Mouse (Mus musculus) testis, adult 2 months (tissue): ENCODE measurements at regions not wholly inside any gene's neighbourhood (a gene's known extent, or its start where the extent isn't known, plus 50 kb on each side); places are given as distances from the start of the nearest gene placed in this dataset.
A peak's percentile ranks its signal among the peaks of the same experiment; 100 is the strongest.

ENCODE experiments used
- H3K27ac ChIP-seq: fragments of 200-500 bp; 2 replicates; pipeline ENCODE4 v1.5.1; 2012; ENCODE audit warnings: low read depth, low read length; ENCODE audit not compliant: control insufficient read depth, insufficient read depth
- H3K27me3 ChIP-seq: fragments of 200-500 bp; 2 replicates; pipeline ENCODE4 v1.6.1; 2012; ENCODE audit warnings: mild to moderate bottlenecking, low read length, moderate library complexity; ENCODE audit not compliant: control insufficient read depth, insufficient read depth
- H3K36me3 ChIP-seq: fragments of 200-500 bp; 2 replicates; pipeline ENCODE4 v1.6.1; 2012; ENCODE audit warnings: mild to moderate bottlenecking, low read length; ENCODE audit not compliant: control insufficient read depth, insufficient read depth
- H3K4me1 ChIP-seq: fragments of 200-500 bp; 2 replicates; pipeline ENCODE4 v1.6.1; 2012; ENCODE audit warnings: low read length; ENCODE audit not compliant: control insufficient read depth, insufficient read depth
- H3K4me3 ChIP-seq: fragments of 200-500 bp; 2 replicates; pipeline ENCODE4 v1.5.1; 2012; ENCODE audit warnings: low read depth, mild to moderate bottlenecking, low read length, moderate library complexity, mixed read lengths; ENCODE audit not compliant: control insufficient read depth
- CTCF ChIP-seq: fragments of 200-500 bp; IDR thresholded peaks from 2 replicates; pipeline ENCODE4 v1.5.1; 2012; ENCODE audit warnings: low read depth, mild to moderate bottlenecking, inconsistent platforms, low read length, moderate library complexity; ENCODE audit not compliant: control insufficient read depth, insufficient read depth, insufficient replicate concordance
- POLR2A ChIP-seq: fragments of 200-500 bp; IDR thresholded peaks from 2 replicates; pipeline ENCODE4 v1.6.1; 2012; ENCODE audit warnings: low read depth, mild to moderate bottlenecking, inconsistent platforms, low read length, moderate library complexity; ENCODE audit not compliant: control insufficient read depth

GRCm38 (mm10) chr1:35548845-35549244 is 519.4 kb upstream of the Hs6st1 start:
- no peak for TF ChIP-seq CTCF
- no peak for TF ChIP-seq POLR2A

GRCm38 (mm10) chr1:35551503-35551902 is 516.7 kb upstream of the Hs6st1 start:
- Histone ChIP-seq H3K27ac (no peak overlapping the region), H3K27me3 (no peaks in the 10 kb centered on the region), H3K4me1 (no peaks in the 10 kb centered on the region), H3K36me3 (no peaks in the 10 kb centered on the region), H3K4me3 (no peak overlapping the region)
- TF ChIP-seq CTCF (no peak), POLR2A (no peak)

More at GRCm38 (mm10) chr1:35548845-35549244, 519.4 kb upstream of the Hs6st1 start:
- H3K4me3 ChIP-seq = no peak overlapping the region
- no peaks in the 10 kb centered on the region for H3K4me1 ChIP-seq
- no peak overlapping the region for H3K27ac ChIP-seq
- no peaks in the 10 kb centered on the region for H3K36me3 ChIP-seq
- no peaks in the 10 kb centered on the region for H3K27me3 ChIP-seq

- Histone ChIP-seq H3K4me1 (no peaks in the 10 kb centered on the region), H3K4me3 (no peak overlapping the region), H3K27me3 (no peaks in the 10 kb centered on the region), H3K27ac (no peak overlapping the region), H3K36me3 (no peaks in the 10 kb centered on the region)
- TF ChIP-seq CTCF (no peak), POLR2A (no peak)
These were observed 505.4 kb upstream of the Hs6st1 start for GRCm38 (mm10) chr1:35562786-35563185.

GRCm38 (mm10) chr1:35575203-35575602 is 493.0 kb upstream of the Hs6st1 start:
- Histone ChIP-seq H3K4me1 (no peaks in the 10 kb centered on the region), H3K27me3 (no peaks in the 10 kb centered on the region), H3K27ac (no peak overlapping the region), H3K36me3 (no peaks in the 10 kb centered on the region), H3K4me3 (peak overlapping the region; percentile 30; the same call in 1 of the 2 replicates)
- TF ChIP-seq CTCF = no peak
- TF ChIP-seq POLR2A = no peak

- Histone ChIP-seq H3K27ac (no peak overlapping the region), H3K4me3 (no peak overlapping the region), H3K27me3 (no peaks in the 10 kb centered on the region), H3K4me1 (no peaks in the 10 kb centered on the region), H3K36me3 (no peaks in the 10 kb centered on the region)
- TF ChIP-seq POLR2A (no peak), CTCF (no peak)
These were observed 488.8 kb upstream of the Hs6st1 start for GRCm38 (mm10) chr1:35579392-35579791.

DNA sequence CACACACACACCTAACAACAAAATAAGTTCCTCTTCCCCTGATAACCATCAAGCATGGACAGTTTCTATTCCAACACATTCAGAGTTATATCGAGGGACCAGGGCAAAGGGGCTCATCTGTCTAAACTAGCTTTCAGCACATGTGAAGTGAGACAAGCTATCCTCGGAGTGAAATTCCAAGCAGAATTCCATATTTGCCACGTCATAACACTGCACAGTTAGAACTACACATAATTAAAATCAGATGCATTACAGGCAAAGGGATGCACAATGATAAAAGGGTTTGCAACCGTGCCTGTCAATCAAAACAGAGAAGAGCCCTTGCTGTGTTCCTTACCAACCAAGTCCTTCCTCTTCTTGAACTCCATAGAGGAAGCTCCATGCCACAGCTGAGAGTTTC is 488.2 kb upstream of the Hs6st1 start:
- no peaks in the 10 kb centered on the region for H3K36me3 ChIP-seq
- no peak overlapping the region for H3K27ac ChIP-seq
- H3K4me1 ChIP-seq = no peaks in the 10 kb centered on the region
- no peak overlapping the region for H3K4me3 ChIP-seq
- TF ChIP-seq CTCF = no peak
- no peak for TF ChIP-seq POLR2A
- H3K27me3 ChIP-seq = no peaks in the 10 kb centered on the region

DNA sequence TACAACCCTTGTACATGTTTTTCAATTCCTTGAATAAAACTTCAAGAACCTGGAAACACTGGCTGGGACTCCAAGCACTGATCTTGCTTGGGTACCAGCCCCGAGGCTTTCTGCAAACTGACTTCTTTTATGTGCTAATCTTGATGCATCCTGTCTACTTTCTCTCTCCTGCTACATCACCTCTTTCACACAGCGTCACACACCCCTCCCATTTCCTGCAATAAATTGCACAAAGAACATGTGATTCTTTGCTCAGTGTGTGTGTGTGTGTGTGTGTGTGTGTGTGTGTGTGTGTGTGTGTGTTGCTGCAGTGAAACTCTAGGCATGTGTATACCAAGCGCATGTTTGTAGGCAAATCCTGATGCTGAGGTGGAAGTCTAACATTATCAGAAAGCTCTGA is 487.7 kb upstream of the Hs6st1 start:
- no peaks in the 10 kb centered on the region for H3K27me3 ChIP-seq
- H3K36me3 ChIP-seq = no peaks in the 10 kb centered on the region
- H3K4me1 ChIP-seq = no peaks in the 10 kb centered on the region
- no peak overlapping the region for H3K27ac ChIP-seq
- no peak overlapping the region for H3K4me3 ChIP-seq
- TF ChIP-seq CTCF (no peak), POLR2A (no peak)

- no peak overlapping the region for H3K4me3 ChIP-seq
- no peaks in the 10 kb centered on the region for H3K36me3 ChIP-seq
- no peaks in the 10 kb centered on the region for H3K27me3 ChIP-seq
- TF ChIP-seq CTCF = no peak
- no peak for TF ChIP-seq POLR2A
- H3K4me1 ChIP-seq = no peaks in the 10 kb centered on the region
- no peak overlapping the region for H3K27ac ChIP-seq
These were observed 480.3 kb upstream of the Hs6st1 start for GRCm38 (mm10) chr1:35587900-35588299.
